Mouse (Mus musculus) spleen, adult 18-20 months (tissue): Measurements from ENCODE around the gene Mettl22.

ENCODE experiments used
- DNase-seq, 2 experiments: peaks; one replicate each; pipeline ENCODE4 v3.0.0; 2022; ENCODE audit warnings: mixed read lengths in 2 of 2

Mettl22 gene

DNA sequence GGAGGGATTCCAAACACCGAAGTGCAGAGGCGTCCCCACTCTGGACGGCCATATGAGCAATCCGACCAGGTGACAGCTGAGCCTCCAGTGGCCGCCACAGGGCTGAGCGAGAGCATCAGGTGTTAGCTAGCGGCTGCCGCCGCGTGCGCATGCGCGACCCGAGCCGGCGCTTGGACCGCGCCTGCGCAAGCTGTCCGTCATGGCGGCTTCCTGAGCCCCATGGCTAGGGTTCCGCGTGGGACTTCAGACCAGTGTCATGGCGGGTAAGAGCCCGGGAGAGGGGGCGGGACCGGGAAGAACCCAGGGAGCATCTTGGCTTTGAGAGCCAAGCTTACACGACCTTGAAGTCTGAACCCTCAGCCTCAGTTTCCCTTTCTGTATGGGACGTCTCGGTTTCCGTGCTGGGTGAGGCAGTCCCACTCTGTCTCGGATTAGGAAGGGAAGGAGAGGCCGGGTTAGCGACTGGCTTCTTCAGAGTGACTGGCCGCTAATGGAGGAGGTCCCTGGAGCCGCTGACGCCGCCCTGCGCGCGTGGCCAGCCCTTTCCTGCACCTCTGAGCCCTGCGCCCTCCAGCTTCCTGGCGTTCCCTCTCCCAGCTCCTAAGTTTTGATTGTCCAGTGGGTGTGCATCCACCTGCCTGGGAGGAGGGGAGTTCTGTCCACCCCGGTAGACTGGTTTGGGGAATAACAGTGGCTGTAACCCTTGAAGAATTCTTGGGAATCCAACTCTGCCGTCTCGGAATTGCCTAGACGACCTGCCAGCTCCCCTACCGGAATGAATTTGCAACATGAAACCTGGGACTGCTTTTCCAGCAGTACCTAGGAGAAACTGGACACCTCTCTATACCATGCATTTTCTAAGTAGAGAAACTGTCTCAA, at the start of gene Mettl22:
Mettl22 (plus strand) TSS at position 186 of the 879 bp plus-strand sequence.
- DNase-seq, result peak; percentile 86

DNA sequence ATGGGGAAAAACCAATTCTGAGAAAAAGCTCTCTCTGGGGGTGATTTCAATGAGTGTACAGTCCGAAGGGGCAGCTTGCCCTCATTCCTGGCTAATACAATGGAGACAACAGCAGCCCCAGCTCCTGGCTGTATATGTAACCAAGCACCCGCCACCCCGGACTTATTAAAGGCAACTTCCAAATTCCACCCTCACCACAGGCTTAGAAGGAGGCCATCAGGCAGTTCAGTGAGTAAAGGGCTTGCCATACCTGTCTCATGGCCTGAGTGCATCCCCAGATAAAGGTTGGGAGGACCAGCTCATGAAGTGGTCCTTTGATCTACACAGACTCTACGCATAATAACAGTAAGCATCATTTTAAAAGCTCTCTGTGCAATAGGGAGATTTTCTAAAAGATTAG, 49.7 kb upstream of the Mettl22 start:
- DNase-seq, result no peak

DNA sequence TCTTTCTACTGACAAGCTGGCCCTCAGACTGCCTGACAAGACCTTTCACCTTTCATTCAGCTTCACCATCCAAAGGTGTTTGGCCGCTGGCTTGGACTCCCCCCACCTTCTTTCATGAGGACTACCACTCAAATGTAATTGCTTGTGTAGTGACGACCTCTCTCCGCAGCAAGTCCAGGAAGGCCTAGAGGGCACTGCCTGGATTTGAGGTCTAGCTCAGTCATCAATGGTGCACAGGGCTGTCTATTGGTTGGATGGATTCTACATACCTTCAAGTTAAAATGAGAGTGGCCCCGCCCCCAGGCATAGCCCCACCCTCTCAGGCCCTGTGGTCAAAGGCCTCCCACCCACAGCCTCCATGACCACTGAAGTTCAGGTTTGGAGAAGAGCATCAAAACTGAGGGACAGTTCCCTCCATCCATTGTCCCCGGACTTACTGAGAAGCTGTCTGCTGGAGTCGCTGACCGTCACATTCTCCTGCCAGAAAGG, 46.9 kb upstream of the Mettl22 start:
- DNase-seq, result no peak

DNA sequence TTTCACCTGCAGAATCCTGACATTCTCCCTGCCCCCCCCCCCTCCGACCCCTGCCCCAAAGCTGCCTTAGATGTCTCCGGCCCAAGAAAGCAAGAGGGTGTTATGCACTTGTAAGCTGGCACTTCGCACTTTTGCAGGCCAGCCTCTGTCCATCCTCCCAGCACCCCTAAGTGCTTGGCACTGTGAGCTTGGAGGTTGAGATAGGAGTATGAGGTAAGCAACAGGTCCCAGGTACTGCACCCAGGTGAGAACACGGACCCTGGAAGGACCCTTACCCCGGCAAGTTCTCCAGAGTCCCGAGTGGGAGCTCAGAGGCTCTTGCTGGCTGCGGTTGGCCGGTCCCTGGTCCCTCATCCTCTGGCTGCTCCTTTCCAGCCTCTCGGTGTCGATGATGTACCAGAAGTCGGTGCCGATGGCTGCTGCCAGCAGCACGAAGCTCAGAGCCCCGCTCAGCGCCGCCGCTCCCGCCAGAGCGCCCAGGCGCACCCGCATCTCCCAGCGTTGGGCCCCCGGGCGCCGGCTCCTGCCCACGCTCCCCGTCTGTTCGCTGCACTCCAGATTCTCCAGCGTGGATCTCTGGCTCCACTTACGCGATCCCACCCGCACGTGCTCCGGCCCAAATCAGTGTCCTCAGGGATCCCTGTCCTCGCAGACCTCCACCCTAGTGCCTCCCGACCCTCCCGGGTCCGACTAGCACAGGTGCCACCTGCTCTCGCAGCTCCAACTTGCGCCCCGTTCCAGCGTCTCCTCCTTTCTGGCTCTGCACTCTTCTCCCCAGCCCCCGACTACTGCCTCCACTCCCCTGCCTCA, 46.2 kb upstream of the Mettl22 start:
- no peak for DNase-seq

DNA sequence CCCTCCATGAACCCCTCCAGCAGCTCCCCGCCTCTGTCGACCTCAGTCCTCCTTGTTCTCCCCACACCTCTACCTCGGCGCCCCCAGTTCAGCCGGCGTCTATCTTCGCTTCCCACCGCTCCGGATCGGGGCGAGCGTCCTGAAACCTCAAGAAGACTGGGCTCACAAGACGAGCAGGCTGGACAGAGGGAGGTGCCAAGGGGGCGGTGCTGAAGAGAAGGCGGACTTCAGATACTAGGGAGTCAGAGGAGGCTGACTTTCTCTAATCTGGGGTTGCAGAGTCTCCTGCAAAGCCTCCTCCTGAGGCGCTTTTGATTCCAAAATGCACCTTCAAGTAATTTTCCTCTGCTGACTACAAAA, 45.6 kb upstream of the Mettl22 start, which contains the start of gene Tmem114:
Tmem114 (minus strand) TSS at position 166 of the 360 bp plus-strand sequence.
- no peak for DNase-seq

DNA sequence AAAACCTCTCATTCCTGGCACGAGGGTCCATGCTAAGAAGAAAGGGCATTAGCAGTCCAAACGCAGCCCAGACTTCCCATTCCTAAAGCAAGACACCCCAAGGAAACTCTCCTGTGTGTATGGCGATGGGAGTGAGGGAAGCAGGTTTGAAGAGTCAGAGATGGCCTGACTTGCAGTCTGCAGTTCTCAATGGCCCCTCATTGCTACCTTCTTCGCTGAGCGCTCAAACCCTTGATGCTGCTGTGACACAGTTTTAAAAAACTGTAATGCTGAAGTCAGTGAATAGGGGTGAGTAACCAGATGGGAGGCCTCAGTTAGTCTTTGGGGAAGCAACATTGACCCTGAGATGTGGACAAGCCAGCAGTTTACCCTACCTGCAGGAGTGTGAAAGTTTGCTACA, 44.9 kb upstream of the Mettl22 start:
- DNase-seq, result no peak

DNA sequence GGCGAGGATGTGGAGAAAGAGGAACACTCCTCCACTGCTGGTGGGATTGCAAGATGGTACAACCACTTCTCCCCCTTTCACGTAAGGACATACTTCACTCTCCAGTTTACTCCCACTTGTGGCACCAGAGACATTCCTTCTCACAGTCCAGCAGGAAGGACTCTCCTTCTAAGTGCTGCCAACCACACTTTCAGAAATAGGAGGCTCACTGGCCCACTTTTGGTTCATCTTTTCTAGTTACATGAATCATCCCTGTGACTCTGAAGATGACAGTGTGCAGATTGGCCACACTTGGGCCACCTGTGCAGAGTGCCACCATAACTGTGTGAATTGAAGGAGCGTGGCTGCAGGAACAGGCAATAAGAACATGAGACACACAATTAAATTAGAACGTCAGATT, 41.1 kb upstream of the Mettl22 start:
- no peak for DNase-seq

DNA sequence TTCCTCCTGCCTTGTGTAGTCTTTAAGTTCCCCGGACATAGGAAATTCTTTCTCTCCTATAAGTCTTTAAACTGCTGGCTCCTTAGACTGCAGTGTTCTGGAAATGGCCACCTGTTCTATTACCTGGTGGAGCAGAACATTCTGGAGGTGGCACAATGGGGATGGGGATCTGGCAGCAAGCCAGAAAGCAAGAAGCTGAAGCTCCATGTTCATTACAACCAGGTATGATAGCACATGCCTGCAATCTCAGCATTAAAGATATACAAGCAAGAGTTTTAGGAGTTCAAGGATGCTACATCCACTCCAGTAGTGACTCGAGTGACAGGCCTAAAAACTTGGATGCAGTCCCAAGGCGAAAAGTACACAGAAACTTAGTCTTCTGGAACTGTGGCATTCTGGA, 38.0 kb upstream of the Mettl22 start:
- DNase-seq, result no peak

DNA sequence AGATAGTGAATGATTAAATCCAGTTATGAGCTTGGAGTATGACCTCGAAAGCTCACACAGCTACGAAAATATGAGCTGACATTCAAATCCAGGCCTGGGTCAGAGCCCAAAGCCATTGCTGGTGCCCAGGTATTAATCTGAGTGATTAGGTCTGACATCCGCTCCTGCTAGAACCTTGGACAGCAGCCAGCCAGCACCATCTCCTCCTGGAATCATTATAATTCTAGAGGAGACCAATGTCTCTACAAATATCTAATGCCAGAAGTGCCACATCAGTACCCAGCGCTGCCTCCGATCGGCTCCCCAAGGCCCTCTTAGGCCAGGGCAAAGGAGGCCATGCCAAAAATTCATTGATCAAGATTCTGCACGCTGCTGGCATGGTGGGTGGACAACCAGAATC, 25.7 kb upstream of the Mettl22 start:
- no peak for DNase-seq

DNA sequence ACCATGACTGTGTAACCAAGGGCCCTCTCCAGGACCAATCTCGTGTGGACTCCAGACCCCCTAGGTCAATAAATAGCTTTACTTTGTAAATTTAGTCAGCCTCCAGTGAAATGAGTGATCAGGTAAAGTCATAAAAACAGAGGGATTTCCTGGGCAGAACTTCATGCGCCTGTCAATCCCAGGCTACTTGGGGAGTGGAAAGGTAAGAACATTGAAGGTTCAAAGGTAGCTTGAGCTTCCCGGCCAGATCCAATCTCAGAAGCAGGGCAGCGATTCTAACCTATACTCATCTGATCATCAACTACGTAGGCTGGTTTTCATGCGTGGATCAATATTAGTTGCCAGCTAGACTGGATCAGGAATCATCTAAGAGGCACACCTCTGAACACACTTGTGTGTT, 24.3 kb upstream of the Mettl22 start:
- DNase-seq, result no peak

DNA sequence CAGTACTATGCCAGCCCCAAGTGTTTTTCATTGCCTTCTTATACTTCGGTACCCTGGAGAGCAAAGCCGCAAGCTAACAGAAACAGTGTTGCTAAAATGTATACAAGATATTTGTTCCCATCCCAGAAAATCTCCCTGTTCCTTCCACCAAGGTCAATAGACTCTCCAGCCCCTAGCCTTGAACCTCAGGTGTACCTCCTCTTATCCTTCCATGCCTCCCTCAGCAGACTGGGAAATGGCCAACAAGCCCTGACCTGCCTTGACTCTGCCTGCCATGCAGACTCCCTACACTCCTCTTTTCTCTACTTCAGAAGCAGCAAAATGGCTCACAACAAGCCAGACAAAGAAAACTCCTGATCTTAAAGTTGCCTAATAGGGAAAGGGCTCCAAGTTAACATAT, 17.3 kb upstream of the Mettl22 start:
- DNase-seq, result no peak

DNA sequence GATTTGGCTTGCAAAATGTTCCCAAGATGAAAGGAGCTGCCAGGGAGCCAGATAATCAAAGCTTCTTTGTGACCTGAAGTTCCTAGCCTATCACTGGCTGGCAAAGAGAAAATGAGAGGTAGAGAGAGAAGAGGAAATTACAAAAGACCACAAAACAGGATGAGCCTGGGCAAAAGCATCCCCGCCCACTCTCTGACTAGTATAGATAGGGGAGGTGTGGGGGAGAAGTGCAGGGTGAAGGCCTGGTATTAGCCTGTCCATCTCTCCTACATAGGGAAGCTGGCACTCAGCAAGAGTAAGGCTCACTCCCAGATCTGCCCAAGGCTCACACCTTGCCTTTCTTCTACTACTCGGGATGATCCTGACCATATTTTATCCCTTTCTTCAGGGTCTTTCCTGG, 15.4 kb upstream of the Mettl22 start:
- DNase-seq, result no peak

DNA sequence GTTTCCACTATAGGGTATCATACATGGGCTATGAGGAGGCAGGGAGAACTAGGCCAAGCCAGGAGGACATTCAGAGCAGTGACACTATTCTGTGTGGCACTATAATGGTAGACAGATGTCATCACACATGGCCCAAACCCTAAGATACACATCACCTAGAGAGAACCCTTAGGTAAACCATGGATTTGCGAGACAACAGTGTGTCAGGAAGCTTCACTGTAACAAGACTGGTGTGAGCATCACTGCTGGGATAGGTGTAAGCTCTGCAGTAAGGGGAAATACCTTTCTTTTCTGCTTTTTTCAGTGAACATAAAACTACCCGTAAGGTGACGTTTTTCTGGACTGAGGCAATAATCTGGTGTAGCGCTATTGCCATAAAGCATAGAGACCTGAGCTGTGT, 12.2 kb upstream of the Mettl22 start:
- DNase-seq, result no peak

DNA sequence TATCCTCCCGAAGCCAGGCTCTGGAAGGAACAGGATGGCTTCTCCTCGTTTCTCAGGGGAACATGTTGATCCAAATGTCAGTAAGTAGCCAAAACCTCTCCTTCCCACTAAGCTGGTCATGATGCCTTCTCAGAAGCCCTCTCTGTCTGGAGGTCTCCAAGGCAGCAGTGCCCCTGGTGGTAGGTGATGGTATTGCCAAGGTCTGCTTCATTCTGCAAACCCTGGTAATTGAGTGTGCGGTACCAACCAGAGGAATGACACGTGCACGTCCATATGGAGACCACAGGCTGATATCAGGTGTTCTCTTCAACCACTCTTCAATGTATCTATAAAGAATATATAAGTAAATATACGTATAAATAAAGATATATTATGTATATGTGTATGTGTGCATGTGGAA, 11.5 kb upstream of the Mettl22 start:
- peak; percentile 32 to 74 for DNase-seq

DNA sequence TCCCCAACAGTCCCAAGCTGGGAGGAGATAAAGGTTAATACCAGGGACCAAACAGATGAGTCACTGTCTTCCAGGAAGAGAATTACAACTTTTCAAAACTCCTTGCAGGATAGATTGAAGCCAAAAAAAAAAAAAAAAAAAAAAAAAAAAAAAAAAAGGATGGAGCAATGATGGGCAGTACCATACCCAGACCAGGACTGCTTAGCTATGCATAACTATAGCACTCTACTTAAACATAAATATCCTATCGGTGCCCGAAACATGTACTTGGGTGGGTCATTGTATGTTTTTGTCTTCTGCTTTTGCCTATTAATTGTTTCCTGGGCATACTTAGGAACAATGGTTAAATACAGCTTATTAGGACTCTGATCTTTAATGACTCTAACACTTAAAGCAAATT, 456 bp upstream of the Mettl22 start:
- no peak for DNase-seq

DNA sequence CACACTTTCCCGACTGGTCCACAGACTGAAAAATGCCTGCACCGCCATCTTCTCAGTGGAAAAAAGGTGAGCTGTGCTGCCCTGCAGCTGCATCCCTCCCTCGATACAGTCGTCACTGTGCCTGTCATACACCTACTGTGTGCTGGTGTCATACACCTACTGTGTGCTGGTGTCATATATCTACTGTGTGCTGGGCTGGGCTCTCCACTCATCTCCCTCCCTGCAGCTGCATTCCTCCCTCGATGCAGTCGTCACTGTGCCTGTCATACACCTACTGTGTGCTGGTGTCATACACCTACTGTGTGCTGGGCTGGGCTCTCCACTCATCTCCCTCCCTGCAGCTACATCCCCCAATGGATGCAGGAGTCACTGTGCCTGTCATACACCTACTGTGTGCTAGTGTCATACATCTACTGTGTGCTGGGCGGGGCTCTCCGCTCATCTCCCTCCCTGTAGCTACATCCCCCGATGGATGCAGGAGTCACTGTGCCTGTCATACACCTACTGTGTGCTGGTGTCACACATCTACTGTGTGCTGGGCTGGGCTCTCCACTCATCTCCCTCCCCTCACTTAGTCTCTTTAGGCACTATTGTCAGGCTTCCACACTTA, 16.9 kb downstream of the Mettl22 start:
- no peak for DNase-seq

DNA sequence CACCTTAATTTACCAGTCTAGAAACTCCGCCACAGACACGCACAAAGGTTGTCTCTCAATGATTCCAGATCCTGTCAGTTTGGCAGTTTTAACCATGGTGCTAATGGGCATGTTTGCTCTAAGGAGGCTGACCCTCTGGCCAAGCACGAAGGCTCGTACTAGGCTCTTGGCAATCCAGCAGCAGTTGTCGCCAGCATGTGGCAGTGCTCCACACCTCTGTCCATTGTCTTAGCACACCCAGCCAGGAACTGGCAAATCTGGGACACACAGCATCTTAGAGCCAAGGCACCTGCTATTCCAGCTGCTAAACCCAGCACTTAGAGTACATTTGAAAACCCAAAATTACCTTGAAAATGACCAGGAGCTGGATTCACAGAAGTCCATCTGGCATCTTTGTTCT, 18.8 kb downstream of the Mettl22 start:
- no peak for DNase-seq

DNA sequence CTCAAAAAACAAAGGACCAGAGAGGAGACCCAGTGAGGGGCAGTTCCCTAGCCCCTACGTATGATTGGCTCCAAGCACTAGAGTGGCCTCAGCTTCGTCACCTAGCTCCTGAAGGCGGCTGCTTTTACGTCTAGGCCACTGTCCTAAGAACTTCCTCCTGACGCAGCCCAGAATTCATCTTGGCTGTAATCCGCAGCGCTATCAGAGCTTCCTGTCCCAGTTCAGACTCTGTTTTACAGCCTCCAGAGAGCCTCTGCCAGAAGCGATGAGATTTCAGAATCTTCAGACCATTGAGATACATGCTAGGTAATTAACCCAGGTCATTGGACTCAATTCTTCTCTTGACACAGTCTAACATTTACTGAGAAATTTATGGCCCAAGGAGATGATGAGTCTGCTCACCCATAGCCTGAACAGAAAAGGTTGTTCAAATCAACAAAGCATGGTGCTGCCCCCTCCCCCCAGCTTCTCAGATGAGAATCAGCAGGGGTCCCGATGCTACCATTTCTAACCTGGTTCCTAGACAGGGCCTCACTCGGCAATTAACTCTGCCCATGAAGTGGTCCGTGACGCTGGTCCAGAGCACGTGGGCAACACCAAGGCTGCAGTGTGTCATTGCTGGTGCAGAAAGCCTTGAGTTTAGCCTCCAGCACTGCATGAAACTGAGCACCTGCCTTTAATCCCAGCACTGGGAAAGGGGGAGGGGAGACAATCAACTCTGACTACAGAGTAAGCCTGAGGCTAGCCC, 21.3 kb downstream of the Mettl22 start:
- DNase-seq, result no peak

DNA sequence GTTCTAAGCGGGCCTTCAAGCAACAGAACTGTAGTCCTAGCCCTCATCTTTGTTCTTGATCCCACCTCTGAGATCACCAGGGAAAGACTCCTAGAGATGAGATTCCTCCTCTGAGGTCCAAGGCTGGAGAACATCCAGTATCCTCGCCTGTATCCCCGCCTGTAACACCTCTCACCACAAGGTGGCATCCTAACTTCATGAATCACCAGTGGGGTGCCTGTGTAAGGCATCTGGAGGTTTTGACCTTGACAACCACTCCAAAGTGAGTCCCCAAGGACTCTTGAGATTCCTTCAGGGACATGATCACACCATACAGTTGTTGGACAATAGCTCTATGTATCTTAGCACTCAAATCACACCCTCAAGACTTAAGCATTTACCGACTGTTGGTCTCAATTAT, 23.7 kb downstream of the Mettl22 start:
- DNase-seq, result peak in 1 of 2 experiments; percentile 53

DNA sequence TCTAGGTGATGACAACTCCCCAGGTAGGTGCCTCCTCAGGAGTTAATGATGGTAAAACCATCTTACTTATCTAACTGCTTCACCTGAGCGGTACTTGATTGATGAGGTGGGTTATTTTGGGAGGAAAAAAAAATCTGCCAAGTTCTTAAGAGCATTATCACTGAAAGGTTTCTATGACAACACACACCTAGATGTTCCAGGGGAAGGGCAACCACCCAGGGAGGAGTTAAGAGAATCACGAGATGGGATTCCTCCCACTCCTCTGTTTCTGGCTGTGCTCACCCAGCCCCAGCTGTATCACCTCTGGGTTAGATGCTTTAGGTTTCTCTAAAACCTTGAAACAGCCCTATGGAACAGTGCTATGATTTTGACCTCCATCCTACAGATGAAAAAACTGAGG, 26.4 kb downstream of the Mettl22 start:
- DNase-seq, result no peak

DNA sequence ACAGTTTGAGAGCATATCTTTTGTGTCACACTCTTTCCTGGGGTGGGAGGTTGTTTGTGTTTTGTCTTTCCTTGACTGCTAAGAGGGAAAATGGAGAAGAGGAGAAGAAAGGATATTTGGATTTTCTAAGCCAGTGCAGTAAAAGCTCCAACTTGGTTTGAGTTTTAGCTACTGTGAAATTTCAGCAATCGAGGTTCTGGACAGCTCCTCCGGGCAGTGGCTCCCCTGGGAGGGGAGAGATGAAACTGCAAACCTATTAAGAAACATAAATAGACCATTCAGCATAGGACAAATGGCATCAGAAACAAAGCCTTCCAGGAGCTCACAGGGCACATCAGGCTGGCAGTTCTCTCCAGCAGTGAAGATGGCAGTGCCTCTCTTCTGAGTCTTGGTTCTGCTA, 33.7 kb downstream of the Mettl22 start:
- DNase-seq, result no peak

DNA sequence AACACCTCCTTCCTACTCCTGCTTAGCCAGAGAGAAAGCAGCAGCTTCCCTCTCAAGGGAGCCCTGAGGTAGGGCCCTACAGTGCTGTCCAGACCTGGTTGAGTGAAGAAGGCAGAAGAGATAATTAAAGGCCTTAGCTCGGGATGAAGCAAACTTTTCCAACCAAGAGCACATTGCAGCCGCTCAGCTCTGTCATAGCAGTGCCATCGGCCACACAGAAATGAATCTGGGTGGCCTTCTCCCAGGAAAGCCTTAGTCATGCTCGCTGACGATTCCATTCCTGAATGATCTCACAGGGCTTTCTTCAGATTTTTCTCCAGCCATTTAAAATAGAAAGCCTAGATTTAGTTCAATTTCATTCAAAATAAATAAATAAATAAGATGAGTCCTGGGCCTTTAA, 39.3 kb downstream of the Mettl22 start:
- DNase-seq, result no peak

DNA sequence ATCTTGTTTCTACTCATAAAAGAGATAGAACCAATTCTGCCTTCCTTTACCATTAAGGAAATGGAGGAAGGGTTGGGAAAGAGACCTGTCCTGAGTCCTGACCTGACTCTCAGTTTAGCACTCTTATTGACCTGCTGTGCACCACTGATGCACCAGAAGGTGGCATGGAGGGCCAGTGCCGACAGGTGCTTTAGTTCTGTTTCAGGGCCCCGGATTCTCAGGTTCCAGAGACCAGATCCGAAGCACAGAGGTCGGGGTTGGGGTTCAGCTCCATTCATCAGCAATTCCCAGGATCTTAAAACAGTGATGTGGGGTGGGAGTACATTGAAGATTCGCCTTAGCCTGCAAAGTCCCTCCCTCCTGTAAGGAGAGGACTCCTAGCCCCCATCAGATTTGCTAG, 42.2 kb downstream of the Mettl22 start:
- no peak for DNase-seq
